9 mouse cellular contexts compared by ENCODE assay signal in genomic region chr14:30695609-30696008, GRCm38 (mm10). TPM values are rescaled to one million over a fixed set of nuclear protein-coding genes. Genes with fewer than 3 reads are reported as not detected.
A peak's percentile ranks its signal among the peaks of the same experiment; 100 is the strongest.
DNase-seq lines count a peak whose midpoint lies in the region; ATAC-seq and TF ChIP-seq lines count a peak whose summit lies in the region.
"Had no signal": no experiment of that assay in that cellular context is flagged by ENCODE, and none has a peak within 500 bp of the region (broad histone marks: within the 10 kb centered on the region; RNA-seq: fewer than 3 reads in every experiment).

No protein-coding gene starts in this region.

- peaks cover 5% of the 10 kb centered on the region; the same call in 1 of the 2 replicates for H3K4me1 ChIP-seq in hindbrain, postnatal 0 days (ENCODE audit: insufficient read depth, low read length)
- peaks cover 5% of the 10 kb centered on the region; the same call in 1 of the 2 replicates for H3K4me1 ChIP-seq in hindbrain, embryonic 10.5 days (replicated peaks)

- peak; percentile 55 for TF ChIP-seq CTCF in hindbrain, postnatal 0 days (IDR thresholded peaks at IDR 0.05; ENCODE audit: low read depth)

- no peak overlapping the region for H3K9ac ChIP-seq in hindbrain, postnatal 0 days (replicated peaks; ENCODE audit: low read length)

- ATAC-seq in hindbrain, postnatal 0 days: peak; percentile 48; the same call in 1 of the 2 replicates

- H3K27me3 ChIP-seq in hindbrain, postnatal 0 days (ENCODE audit: insufficient read depth, low read length): no peaks in the 10 kb centered on the region
- H3K27me3 ChIP-seq in hindbrain, embryonic 10.5 days (ENCODE audit: insufficient read depth, poor library complexity, severe bottlenecking): no peaks in the 10 kb centered on the region

- no peaks in the 10 kb centered on the region for H3K9me3 ChIP-seq in hindbrain, postnatal 0 days (ENCODE audit: low read length)
- no peaks in the 10 kb centered on the region for H3K9me3 ChIP-seq in hindbrain, embryonic 10.5 days
- H3K9me3 ChIP-seq: G1E had no signal

- no peak overlapping the region for H3K4me2 ChIP-seq in hindbrain, postnatal 0 days (ENCODE audit: low read depth, low read length)

- H3K36me3 ChIP-seq in hindbrain, postnatal 0 days (ENCODE audit: insufficient read depth, low read length): no peaks in the 10 kb centered on the region
- peaks cover 20% of the 10 kb centered on the region for H3K36me3 ChIP-seq in hindbrain, embryonic 10.5 days

- H3K27ac ChIP-seq in hindbrain, postnatal 0 days: no peak overlapping the region
- no peak overlapping the region for H3K27ac ChIP-seq in hindbrain, embryonic 10.5 days

- 20% methylated on average over 4 of the region's 4 CpGs for WGBS in hindbrain, postnatal 0 days
- WGBS in hindbrain, embryonic 10.5 days: 90% methylated on average over 4 of the region's 4 CpGs

- H3K4me3 ChIP-seq in hindbrain, postnatal 0 days (ENCODE audit: low read length): no peak overlapping the region
- H3K4me3 ChIP-seq in hindbrain, embryonic 10.5 days: no peak overlapping the region

- peak; percentile 79 for DNase-seq in hindbrain, postnatal 0 days (ENCODE audit: low spot score)
- DNase-seq in hindbrain, embryonic 10.5 days (ENCODE audit: low spot score): no peak
- peak; percentile 91 for DNase-seq in adrenal gland, postnatal 14 days
- DNase-seq in frontal cortex, postnatal 10 days (ENCODE audit: low spot score in 2 of 2): peak; percentile 66 to 67
- DNase-seq in kidney, postnatal 25 days: peak; percentile 90 to 91
- DNase-seq in lung, postnatal 14 days: peak; percentile 81
- peak; percentile 18 to 78 for DNase-seq in urinary bladder, postnatal 36 days (ENCODE audit: low spot score in 2 of 2)
- no peak for DNase-seq in spleen, postnatal 4 days (ENCODE audit: low spot score in 2 of 2)

RNA-seq across cellular contexts. Expression of gene Sfmbt1, which starts 19.0 kb away (rescaled TPM):
- 5.8 and 9.7 TPM in 2 replicates for total RNA-seq in hindbrain, postnatal 0 days (2014; rRNA removed)
- polyA plus RNA-seq in hindbrain, postnatal 0 days (2015; fragmentation: Nextera tagmentation; extraction: Ambion mirVana): 13.3 and 13.4 TPM in 2 replicates
- 17.8 and 20.8 TPM in 2 replicates for polyA plus RNA-seq in hindbrain, embryonic 10.5 days (2016; fragmentation: Nextera tagmentation; extraction: Ambion mirVana)
- total RNA-seq in adrenal gland, postnatal 14 days (2021): 27.0 and 28.3 TPM in 2 replicates

RNA-seq across cellular contexts. Expression of gene Rft1, which starts 41.4 kb away (rescaled TPM):
- total RNA-seq in hindbrain, postnatal 0 days (2014; rRNA removed): 11.4 and 18.2 TPM in 2 replicates
- polyA plus RNA-seq in hindbrain, postnatal 0 days (2015; fragmentation: Nextera tagmentation; extraction: Ambion mirVana): 10.0 and 10.1 TPM in 2 replicates
- polyA plus RNA-seq in hindbrain, embryonic 10.5 days (2016; fragmentation: Nextera tagmentation; extraction: Ambion mirVana): 13.0 and 13.6 TPM in 2 replicates
- 20.8 and 23.9 TPM in 2 replicates for total RNA-seq in adrenal gland, postnatal 14 days (2021)

Comparison
In these comparisons a context has a peak if more than half of its experiments do, and no peak if none do; other contexts are left out.
1. DNase-seq: peak in hindbrain, postnatal 0 days (single experiment), adrenal gland, postnatal 14 days (single experiment), frontal cortex, postnatal 10 days (2 of 2), kidney, postnatal 25 days (2 of 2), lung, postnatal 14 days (single experiment) and urinary bladder, postnatal 36 days (2 of 2); none in hindbrain, embryonic 10.5 days (single experiment) and spleen, postnatal 4 days (0 of 2).